Mouse (Mus musculus) gastrocnemius, adult 2 months (tissue): ENCODE results near the gene Srsf11. TPM values are rescaled to one million over a fixed set of nuclear protein-coding genes. Genes with fewer than 3 reads are reported as not detected.

Source experiments
- DNase-seq: peaks from one replicate; pipeline ENCODE4 v3.0.0; 2022
- H3K27ac ChIP-seq: fragments of 200-600 bp; 2 replicates; pipeline ENCODE4 v1.8.1; 2022; ENCODE audit warnings: mild to moderate bottlenecking
- H3K4me3 ChIP-seq: fragments of 200-600 bp; 2 replicates; pipeline ENCODE4 v1.8.1; 2022; ENCODE audit warnings: mild to moderate bottlenecking, moderate library complexity
- CTCF ChIP-seq: fragments of 200-600 bp; IDR thresholded peaks from 2 replicates; pipeline ENCODE4 v1.8.1; 2022; ENCODE audit warnings: antibody characterized with exemption, mild to moderate bottlenecking, moderate library complexity
- intact Hi-C: fragments of 180-260 bp; cut with DNase I; formaldehyde crosslinking; loops from one replicate; pipeline ENCODE4 v1.15.1; 2025
- total RNA-seq, 2 experiments: library from RNA; stranded (reverse); gene quantifications; 2 replicates each; pipeline ENCODE4 v1.2.3; 2021

The Srsf11 gene
- total RNA-seq, 2 experiments from 2014 or later, result 46.5 to 51.9 TPM

GRCm38 (mm10) chr3:158040755-158041154 is 4.3 kb upstream of the Srsf11 start:
- intact Hi-C loops, result no loop called here
- DNase-seq, result no peak
- Histone ChIP-seq H3K27ac (no peak overlapping the region), H3K4me3 (no peak overlapping the region)
- no peak for TF ChIP-seq CTCF

- DNase-seq, result no peak
- no peak overlapping the region for H3K27ac ChIP-seq
- intact Hi-C loops, result loop anchor here (10.0 kb wide), 1 partner anchor 503 kb away; the partner anchor contains the start of gene Zranb2
- TF ChIP-seq CTCF, result no peak
- H3K4me3 ChIP-seq, result no peak overlapping the region
Observed at GRCm38 (mm10) chr3:158038106-158038505, 1.7 kb upstream of the Srsf11 start.

- TF ChIP-seq CTCF, result no peak
- intact Hi-C loops, result loop anchor here (1.0 to 10.0 kb wide), 2 partner anchors 89 to 501 kb away; partner anchors contain the start of genes Ankrd13c and Zranb2
- Histone ChIP-seq H3K4me3 (peak overlapping the region; percentile 99), H3K27ac (peak overlapping the region; percentile 98)
- DNase-seq, result no peak
Observed at GRCm38 (mm10) chr3:158035866-158036265, 573 bp downstream of the Srsf11 start.

DNA sequence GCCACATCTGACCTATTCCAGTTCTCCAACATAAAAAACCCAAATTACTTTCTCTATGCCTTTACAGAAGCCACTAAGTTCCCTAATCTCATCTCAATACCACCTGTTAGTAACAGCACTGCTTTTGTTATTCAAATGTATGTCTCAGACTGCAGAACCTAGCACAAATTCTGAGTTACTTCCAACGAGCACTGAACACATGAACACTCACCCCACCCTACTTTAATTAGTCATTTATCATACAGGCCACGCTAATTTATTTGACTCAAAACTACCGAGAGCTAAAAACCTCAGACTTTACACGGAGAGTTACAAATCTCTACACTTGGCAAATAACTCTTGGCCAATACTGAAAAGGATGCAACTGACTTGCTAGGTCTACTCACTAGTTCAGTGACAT is 4.3 kb downstream of the Srsf11 start:
- peak overlapping the region; percentile 91 for H3K27ac ChIP-seq
- intact Hi-C loops, result loop anchor here (5.0 to 10.0 kb wide), 2 partner anchors 110 to 497 kb away; partner anchors contain the start of gene Zranb2
- H3K4me3 ChIP-seq, result peak overlapping the region; percentile 99
- no peak for DNase-seq
- TF ChIP-seq CTCF, result no peak

DNA sequence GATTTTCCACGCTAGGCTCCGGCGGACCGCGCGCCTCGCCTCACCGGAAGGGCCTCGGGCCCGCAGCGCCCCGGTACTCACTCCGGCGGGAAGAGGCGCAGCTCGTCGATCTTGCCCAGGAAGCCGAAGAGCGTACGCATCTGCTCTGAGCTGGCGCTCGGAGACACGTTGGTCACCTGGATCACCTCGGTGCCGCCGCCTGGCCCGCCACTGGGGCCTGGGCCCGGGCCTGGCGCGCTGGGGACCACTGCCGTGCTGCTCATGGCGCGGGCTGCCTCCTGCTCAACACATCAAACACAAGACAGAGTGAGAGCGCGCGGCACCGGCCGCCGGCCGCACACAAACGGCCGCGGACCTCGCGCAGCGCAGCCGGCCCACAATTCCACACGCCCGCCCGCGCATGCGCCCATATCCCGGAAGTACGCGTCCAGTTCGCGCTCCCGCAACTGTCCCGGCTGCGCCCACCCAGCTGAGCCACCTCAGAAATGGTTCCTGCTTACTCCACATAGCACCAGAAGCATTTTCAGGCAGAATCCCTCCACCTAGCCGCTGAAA is 5.0 kb downstream of the Srsf11 start:
- H3K27ac ChIP-seq, result peak overlapping the region; percentile 91
- intact Hi-C loops, result loop anchor here (5.0 to 10.0 kb wide), 2 partner anchors 109 to 497 kb away; partner anchors contain the start of gene Zranb2
- DNase-seq, result peak; percentile 92
- 0 out of 2 replicates have a peak, but pooled peaks have one; percentile 4 for TF ChIP-seq CTCF
- peak overlapping the region; percentile 99 for H3K4me3 ChIP-seq

DNA sequence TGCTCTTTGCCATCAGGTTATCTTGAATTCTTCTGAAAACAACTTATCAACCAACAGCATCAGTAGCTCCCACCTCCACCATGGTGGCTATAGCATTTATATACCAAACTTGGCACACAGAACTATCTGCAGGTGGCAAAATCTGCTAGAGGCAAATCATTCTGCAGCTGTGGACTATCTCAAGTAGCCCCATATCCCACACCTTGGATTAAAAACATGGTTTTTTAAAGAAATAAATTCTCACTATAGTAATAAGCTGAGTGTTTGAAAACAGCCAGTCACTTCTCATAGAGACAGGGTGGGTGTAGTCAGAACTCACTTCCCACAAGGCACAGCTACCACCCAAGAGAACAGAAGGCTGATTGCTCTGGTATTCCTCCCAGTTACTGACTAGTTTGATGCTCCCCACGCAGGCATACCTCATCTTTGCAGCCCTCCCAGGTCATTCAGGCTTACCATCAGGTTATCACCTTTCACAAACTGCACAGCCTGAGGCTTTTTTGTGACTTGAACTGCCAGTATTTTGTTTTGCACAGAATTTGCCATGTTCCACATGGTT is 26.6 kb downstream of the Srsf11 start:
- no peak for DNase-seq

DNA sequence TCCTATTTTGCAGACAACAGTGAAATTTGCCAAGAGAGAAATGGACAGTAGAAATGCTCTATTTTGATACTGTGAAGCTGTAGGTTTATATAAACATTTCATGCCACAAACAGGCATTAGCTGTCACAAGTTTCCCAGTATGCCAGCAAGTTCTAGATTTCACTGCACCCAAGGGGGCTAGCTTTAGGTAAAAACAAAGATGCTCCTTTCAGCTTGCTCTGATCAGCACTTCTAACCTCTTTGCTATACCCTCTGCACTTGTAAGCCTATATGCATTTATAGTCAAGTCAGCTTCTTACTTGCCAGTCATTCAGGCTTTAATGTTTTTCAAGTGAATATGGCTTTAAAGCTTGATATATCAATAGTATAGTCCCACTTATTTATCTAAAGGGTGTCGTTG is 27.8 kb downstream of the Srsf11 start:
- Histone ChIP-seq H3K27ac (no peak overlapping the region), H3K4me3 (no peak overlapping the region)
- DNase-seq, result no peak
- intact Hi-C loops, result no loop called here
- TF ChIP-seq CTCF, result no peak

More for the DNA sequence above, 26.6 kb downstream of the Srsf11 start:
- no peak for TF ChIP-seq CTCF
- H3K4me3 ChIP-seq, result no peak overlapping the region
- intact Hi-C loops, result no loop called here
- no peak overlapping the region for H3K27ac ChIP-seq

GRCm38 (mm10) chr3:157998742-157999369 is 37.6 kb downstream of the Srsf11 start:
- no peak overlapping the region for H3K27ac ChIP-seq
- intact Hi-C loops, result no loop called here
- TF ChIP-seq CTCF, result no peak
- no peak for DNase-seq
- no peak overlapping the region for H3K4me3 ChIP-seq

GRCm38 (mm10) chr3:157995726-157996125 is 40.7 kb downstream of the Srsf11 start:
- TF ChIP-seq CTCF, result no peak
- DNase-seq, result no peak
- intact Hi-C loops, result no loop called here
- Histone ChIP-seq H3K4me3 (no peak overlapping the region), H3K27ac (no peak overlapping the region)

GRCm38 (mm10) chr3:157993322-157993721 is 43.1 kb downstream of the Srsf11 start:
- Histone ChIP-seq H3K4me3 (no peak overlapping the region), H3K27ac (no peak overlapping the region)
- intact Hi-C loops, result no loop called here
- no peak for DNase-seq
- no peak for TF ChIP-seq CTCF

GRCm38 (mm10) chr3:157979619-157980018 is 56.8 kb downstream of the Srsf11 start:
- no peak for TF ChIP-seq CTCF
- H3K4me3 ChIP-seq, result no peak overlapping the region
- intact Hi-C loops, result no loop called here
- no peak overlapping the region for H3K27ac ChIP-seq
- no peak for DNase-seq

DNA sequence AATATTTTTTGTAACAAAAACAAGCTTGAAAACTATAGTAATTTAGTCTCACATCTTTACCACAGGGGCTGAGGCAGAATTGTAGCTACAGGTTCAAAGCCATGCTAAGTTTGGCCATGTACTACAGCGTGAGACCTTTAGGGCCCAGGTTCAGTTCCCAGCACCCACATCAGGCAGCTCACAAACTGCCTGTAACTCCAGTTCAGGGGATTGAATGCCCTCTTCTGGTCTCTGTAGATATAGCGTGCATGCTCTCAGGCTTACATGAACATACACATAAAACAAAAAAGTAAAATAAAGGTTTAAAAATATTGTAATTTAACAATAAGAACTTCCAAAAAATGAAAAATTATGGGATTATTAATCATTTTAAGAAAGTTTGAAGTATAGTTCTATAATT is 63.2 kb downstream of the Srsf11 start:
- intact Hi-C loops, result no loop called here
- Histone ChIP-seq H3K4me3 (no peak overlapping the region), H3K27ac (no peak overlapping the region)
- TF ChIP-seq CTCF, result no peak
- DNase-seq, result no peak

GRCm38 (mm10) chr3:157971151-157971550 is 65.3 kb downstream of the Srsf11 start:
- TF ChIP-seq CTCF, result no peak
- Histone ChIP-seq H3K4me3 (no peak overlapping the region), H3K27ac (no peak overlapping the region)
- intact Hi-C loops, result no loop called here
- DNase-seq, result no peak

Other genes starting within 250 kb of the Srsf11 start
- 1 to 10 TPM; 3.6 to 5.0 TPM for gene Cth, start 111.6 kb downstream of the Srsf11 start, total RNA-seq
- 10 to 100 TPM; 25.4 to 30.0 TPM for gene Ankrd13c, start 89.4 kb downstream of the Srsf11 start, total RNA-seq
- 1 to 10 TPM; 7.1 to 8.9 TPM for gene Lrrc40, start within 50 bp of the Srsf11 start, total RNA-seq